Mouse (Mus musculus): ENCODE results near the gene Car15. TPM values are rescaled to one million over a fixed set of nuclear protein-coding genes. Genes with fewer than 3 reads are reported as not detected.

The Car15 gene
- polyA plus RNA-seq, 1 experiment = 48.4 TPM

DNA sequence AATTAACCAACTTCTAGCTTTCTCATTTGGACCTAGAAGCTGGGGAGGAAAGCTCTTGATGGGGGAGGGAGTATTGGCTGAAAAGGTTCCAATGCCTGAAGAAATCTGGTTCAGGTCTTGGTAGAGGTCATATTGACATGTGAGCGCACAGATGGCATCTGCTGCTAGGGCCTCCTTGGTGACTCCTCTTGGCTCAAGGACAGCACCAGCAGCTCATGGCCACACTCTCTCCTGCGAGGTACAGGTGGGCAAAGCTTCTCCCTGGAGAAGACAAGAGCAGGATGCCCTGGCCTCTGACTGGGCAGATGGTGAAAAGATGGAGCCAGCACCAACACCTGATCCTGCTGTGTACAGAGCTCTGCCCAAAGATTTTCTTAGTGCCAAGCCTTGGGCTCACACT is 11.7 kb downstream of the Car15 start:
- TF ChIP-seq CTCF (IDR thresholded peaks at IDR 0.05; ENCODE audit: borderline replicate concordance, insufficient read depth, low read depth, low read length) (no peak), POLR2A (IDR thresholded peaks at IDR 0.05; ENCODE audit: borderline replicate concordance, insufficient read depth, low read length) (no peak)
- 23% methylated on average over 2 of the region's 2 CpGs for WGBS
- Histone ChIP-seq H3K4me3 (replicated peaks; ENCODE audit: insufficient read depth, low read depth, low read length) (no peak overlapping the region), H3K27ac (ENCODE audit: insufficient read depth, low read length) (peak overlapping the region; percentile 28), H3K4me1 (ENCODE audit: control insufficient read depth, insufficient read depth, low read length) (peaks cover 9% of the 10 kb centered on the region; the same call in 1 of the 2 replicates), H3K27me3 (ENCODE audit: control insufficient read depth, insufficient read depth, low read length) (no peaks in the 10 kb centered on the region)
- peak; percentile 66 to 81 for DNase-seq

- H3K27ac ChIP-seq (ENCODE audit: insufficient read depth, low read length) = no peak overlapping the region
- WGBS = 83% methylated on average over 8 of the region's 8 CpGs
Observed at GRCm38 (mm10) chr16:17816528-17816927, 21.6 kb downstream of the Car15 start.

GRCm38 (mm10) chr16:17815411-17816402 is 22.5 kb downstream of the Car15 start:
- Histone ChIP-seq H3K4me1 (ENCODE audit: control insufficient read depth, insufficient read depth, low read length) (peaks cover 6% of the 10 kb centered on the region; the same call in 1 of the 2 replicates), H3K27me3 (ENCODE audit: control insufficient read depth, insufficient read depth, low read length) (no peaks in the 10 kb centered on the region), H3K27ac (ENCODE audit: insufficient read depth, low read length) (no peak overlapping the region), H3K4me3 (replicated peaks; ENCODE audit: insufficient read depth, low read depth, low read length) (peak overlapping the region; percentile 24)
- no peak for TF ChIP-seq POLR2A (IDR thresholded peaks at IDR 0.05; ENCODE audit: borderline replicate concordance, insufficient read depth, low read length)
- peak; percentile 75 for TF ChIP-seq CTCF (IDR thresholded peaks at IDR 0.05; ENCODE audit: borderline replicate concordance, insufficient read depth, low read depth, low read length)
- WGBS = 8% methylated on average over 63 of the region's 63 CpGs
- DNase-seq = peak; percentile 55 to 67

More at GRCm38 (mm10) chr16:17816528-17816927, 21.6 kb downstream of the Car15 start:
- Histone ChIP-seq H3K4me3 (replicated peaks; ENCODE audit: insufficient read depth, low read depth, low read length) (no peak overlapping the region), H3K4me1 (ENCODE audit: control insufficient read depth, insufficient read depth, low read length) (peaks cover 6% of the 10 kb centered on the region; the same call in 1 of the 2 replicates), H3K27me3 (ENCODE audit: control insufficient read depth, insufficient read depth, low read length) (no peaks in the 10 kb centered on the region)
- no peak for DNase-seq
- TF ChIP-seq CTCF (IDR thresholded peaks at IDR 0.05; ENCODE audit: borderline replicate concordance, insufficient read depth, low read depth, low read length) = no peak
- TF ChIP-seq POLR2A (IDR thresholded peaks at IDR 0.05; ENCODE audit: borderline replicate concordance, insufficient read depth, low read length) = no peak

GRCm38 (mm10) chr16:17813173-17813572 is 25.0 kb downstream of the Car15 start:
- no peak for DNase-seq
- TF ChIP-seq POLR2A (IDR thresholded peaks at IDR 0.05; ENCODE audit: borderline replicate concordance, insufficient read depth, low read length) (no peak), CTCF (IDR thresholded peaks at IDR 0.05; ENCODE audit: borderline replicate concordance, insufficient read depth, low read depth, low read length) (no peak)
- WGBS = 79% methylated on average over 4 of the region's 4 CpGs
- Histone ChIP-seq H3K27ac (ENCODE audit: insufficient read depth, low read length) (no peak overlapping the region), H3K4me3 (replicated peaks; ENCODE audit: insufficient read depth, low read depth, low read length) (no peak overlapping the region), H3K27me3 (ENCODE audit: control insufficient read depth, insufficient read depth, low read length) (no peaks in the 10 kb centered on the region), H3K4me1 (ENCODE audit: control insufficient read depth, insufficient read depth, low read length) (peaks cover 6% of the 10 kb centered on the region; the same call in 1 of the 2 replicates)

- TF ChIP-seq CTCF (IDR thresholded peaks at IDR 0.05; ENCODE audit: borderline replicate concordance, insufficient read depth, low read depth, low read length) (peak; percentile 26; the same call in 1 of the 2 replicates), POLR2A (IDR thresholded peaks at IDR 0.05; ENCODE audit: borderline replicate concordance, insufficient read depth, low read length) (no peak)
- 8% methylated on average over 5 of the region's 5 CpGs for WGBS
- peaks cover 6% of the 10 kb centered on the region; the same call in 1 of the 2 replicates for H3K4me1 ChIP-seq (ENCODE audit: control insufficient read depth, insufficient read depth, low read length)
- H3K27me3 ChIP-seq (ENCODE audit: control insufficient read depth, insufficient read depth, low read length) = no peaks in the 10 kb centered on the region
- no peak overlapping the region for H3K27ac ChIP-seq (ENCODE audit: insufficient read depth, low read length)
- H3K4me3 ChIP-seq (replicated peaks; ENCODE audit: insufficient read depth, low read depth, low read length) = no peak overlapping the region
- DNase-seq = peak in 1 of 2 experiments; percentile 43
Observed at GRCm38 (mm10) chr16:17812120-17812519, 26.0 kb downstream of the Car15 start.

DNA sequence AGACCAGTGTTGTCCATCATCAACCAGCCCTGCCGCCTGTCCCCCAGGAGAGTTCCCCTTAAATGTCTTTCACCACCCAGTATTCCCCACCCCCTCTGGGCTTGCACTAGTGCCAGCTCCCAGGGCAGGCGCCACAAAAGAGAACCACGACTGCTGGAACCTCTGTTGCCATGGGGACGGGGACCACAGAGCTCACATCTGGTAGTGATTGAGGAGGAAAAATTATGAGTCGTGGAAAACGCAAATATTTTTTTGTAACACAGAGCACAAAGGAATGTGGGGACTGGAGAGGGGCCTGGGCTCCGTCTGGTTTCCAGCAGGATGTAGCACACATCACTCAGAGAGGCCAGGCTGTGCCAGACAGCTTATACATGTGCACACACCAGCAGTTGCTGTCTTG is 28.5 kb downstream of the Car15 start:
- whole genome bisulfite sequencing = 55% methylated on average over 7 of the region's 7 CpGs
- Histone ChIP-seq H3K4me3 (replicated peaks; ENCODE audit: insufficient read depth, low read depth, low read length) (no peak overlapping the region), H3K27ac (ENCODE audit: insufficient read depth, low read length) (no peak overlapping the region), H3K27me3 (ENCODE audit: control insufficient read depth, insufficient read depth, low read length) (no peaks in the 10 kb centered on the region), H3K4me1 (ENCODE audit: control insufficient read depth, insufficient read depth, low read length) (no peaks in the 10 kb centered on the region)
- TF ChIP-seq CTCF (IDR thresholded peaks at IDR 0.05; ENCODE audit: borderline replicate concordance, insufficient read depth, low read depth, low read length) (no peak), POLR2A (IDR thresholded peaks at IDR 0.05; ENCODE audit: borderline replicate concordance, insufficient read depth, low read length) (no peak)
- DNase-seq = no peak

- DNase-seq = no peak
- Histone ChIP-seq H3K27ac (ENCODE audit: insufficient read depth, low read length) (no peak overlapping the region), H3K4me1 (ENCODE audit: control insufficient read depth, insufficient read depth, low read length) (peaks cover 5% of the 10 kb centered on the region), H3K4me3 (replicated peaks; ENCODE audit: insufficient read depth, low read depth, low read length) (no peak overlapping the region), H3K27me3 (ENCODE audit: control insufficient read depth, insufficient read depth, low read length) (0 out of 2 replicates have a peak, but pooled peaks cover 1% of the 10 kb centered on the region)
- 64% methylated on average over 4 of the region's 4 CpGs for WGBS
- TF ChIP-seq CTCF (IDR thresholded peaks at IDR 0.05; ENCODE audit: borderline replicate concordance, insufficient read depth, low read depth, low read length) (no peak), POLR2A (IDR thresholded peaks at IDR 0.05; ENCODE audit: borderline replicate concordance, insufficient read depth, low read length) (no peak)
Observed at GRCm38 (mm10) chr16:17809125-17809524, 29.0 kb downstream of the Car15 start.
